Mouse (Mus musculus) kidney, adult 11 months (tissue): ENCODE measurements around the gene Mkrn2os.
A peak's percentile ranks its signal among the peaks of the same experiment; 100 is the strongest.

Experiments used
- DNase-seq: peaks from one replicate; pipeline ENCODE4 v3.0.0; 2022

Mkrn2os gene

DNA sequence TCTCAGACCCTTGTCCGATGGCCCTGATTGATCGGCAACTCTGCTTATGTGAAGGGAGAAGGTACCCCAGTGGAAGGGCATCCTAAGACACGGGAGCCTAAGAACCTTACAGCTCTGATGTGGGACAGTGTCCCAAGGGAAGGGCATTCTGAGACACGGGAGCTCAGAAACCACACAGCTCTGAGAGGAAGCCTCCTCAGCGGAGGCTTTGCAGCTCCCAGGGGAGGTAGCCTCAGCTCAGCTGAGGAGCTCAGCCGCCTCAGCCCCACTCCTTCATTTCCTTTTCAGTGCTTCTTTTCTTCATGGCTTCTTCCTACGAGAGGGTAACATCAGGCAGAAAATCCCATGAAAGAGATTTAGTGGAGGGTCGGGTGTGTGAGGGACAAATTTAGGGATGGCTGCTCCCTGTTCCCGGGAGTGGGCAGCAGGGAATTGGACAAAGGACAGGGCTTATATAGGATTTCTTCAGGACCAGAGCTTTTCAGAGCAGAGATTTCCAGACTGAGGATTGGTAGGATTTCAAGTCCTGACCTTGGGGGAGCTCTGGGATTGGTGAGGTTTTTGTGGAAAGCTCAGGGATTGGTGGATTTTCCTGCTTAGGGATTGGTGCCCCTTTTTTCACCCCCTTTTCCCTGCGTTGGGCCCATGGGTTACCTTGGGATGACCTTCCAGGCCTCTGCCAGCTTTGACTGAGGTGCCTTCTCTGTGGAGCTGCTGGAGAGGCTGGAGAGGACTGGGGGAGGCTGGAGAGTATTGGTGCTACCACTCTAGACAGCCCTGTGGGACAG lies 9.9 kb downstream of the Mkrn2os start:
- DNase-seq: no peak

GRCm38 (mm10) chr6:115580810-115581209 lies 11.6 kb downstream of the Mkrn2os start:
- DNase-seq: no peak

DNA sequence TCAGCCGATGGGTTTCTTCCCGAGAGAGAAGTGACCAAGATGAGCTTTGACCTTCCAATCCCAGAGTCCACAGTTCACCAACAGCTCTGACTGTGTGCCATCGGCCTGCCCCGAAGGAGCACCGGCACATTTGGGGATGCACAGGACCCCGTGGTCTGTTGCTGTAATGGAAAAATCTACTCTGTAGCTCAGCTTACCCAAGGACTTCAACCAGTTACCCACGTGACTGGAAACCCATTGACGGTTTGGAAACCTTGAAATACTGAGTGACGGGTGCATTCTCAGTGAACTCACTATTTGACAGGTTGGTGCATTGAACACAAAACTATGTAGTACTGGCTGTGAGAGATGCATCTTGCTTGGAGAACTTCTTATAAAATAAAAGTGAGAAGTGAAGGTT lies 14.4 kb downstream of the Mkrn2os start:
- no peak for DNase-seq

DNA sequence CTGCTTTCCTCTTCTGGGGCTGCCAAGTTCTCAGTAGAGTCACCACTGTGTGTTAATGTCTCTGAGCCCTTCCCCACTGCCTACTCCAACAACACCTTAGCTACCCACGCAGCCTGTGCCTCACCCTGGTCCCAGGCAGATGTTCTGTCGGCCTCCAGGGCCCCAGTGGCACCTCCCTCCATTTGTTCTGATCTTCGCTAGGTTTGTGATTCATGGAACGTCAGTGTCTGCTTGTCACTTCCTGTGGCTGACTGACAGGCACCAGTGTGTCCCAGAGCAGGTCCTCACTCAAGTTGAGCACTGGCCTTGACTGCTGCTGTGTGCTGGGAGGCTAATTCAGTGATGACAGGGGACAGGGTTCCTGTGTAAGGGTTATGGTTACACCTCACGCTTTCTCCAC lies 15.0 kb downstream of the Mkrn2os start:
- DNase-seq: no peak

- DNase-seq: no peak
Observed at GRCm38 (mm10) chr6:115574171-115574570, 18.2 kb downstream of the Mkrn2os start.

DNA sequence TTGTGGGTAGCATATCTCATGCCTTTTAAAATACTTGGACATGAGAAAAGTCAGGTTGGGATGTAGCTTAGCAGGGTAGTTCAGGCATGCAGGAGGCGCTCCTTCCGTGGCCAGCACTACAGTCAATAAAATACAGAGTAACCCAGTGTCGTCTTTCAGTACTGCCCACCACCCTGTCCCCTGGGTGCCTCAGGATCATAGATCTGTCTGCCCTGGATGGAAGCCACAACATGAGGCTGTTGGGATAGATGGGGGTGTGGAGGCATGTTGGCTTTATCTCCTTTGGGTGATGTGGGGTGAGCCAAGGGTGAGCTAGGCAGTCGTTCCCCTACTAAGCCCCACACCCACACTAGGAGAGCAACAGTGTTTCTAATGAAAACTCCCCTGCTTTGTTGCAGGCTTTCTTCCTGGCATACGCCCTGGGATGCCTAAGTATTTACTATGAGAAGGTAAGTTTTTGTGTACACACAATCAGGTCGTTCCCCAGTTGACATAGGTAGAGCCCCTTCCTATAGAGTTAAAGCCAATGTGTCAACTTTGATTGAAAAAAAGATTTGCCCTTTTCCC lies 26.8 kb downstream of the Mkrn2os start:
- no peak for DNase-seq

DNA sequence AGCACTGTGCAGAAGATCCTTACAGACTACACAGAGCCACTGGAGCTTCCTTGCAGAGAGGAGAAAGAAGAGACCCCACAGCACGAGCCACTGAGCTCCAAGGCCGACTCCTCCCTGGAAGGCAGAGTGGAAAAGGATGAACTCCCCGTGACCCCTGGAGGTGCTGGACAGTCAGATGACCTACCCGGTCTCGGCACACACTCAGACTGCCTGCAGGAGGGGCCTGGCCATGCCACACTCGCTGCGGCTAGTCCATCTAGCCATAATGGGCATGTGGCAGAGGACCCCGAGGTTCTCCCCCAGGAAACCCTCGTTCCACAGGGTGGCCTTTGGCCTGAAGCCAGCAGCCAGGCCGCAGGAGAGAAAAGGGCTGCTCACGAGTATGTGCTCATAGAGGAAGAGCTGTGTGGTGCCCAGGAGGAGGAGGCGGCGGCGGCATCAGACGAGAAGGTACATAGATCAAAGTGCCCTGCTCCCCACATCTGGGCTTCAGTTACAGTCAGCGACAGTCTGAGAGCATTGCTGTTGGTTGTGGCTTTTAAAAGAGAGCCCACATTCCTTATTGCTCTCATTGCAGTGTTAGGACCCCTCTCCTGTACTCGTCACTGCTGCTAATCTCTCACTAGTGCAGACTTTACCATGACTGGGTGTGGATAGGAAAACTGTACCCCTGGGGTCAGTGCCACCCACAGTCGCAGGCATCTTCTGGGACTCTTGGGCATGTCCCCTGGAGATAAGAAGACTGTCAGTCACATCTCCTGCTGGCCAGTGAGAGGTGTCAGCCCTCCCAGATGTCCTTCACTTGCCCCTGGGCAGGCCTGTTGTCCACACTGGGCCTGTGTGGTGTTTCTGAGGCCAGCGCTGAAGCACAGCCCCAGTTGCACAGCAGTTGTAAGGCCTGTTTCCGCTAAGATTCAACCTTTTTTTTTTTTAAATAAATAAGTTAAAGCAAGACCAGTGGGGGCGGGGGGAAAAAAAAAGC lies 32.4 kb downstream of the Mkrn2os start:
- peak; percentile 58 for DNase-seq

GRCm38 (mm10) chr6:115558176-115558575 lies 34.2 kb downstream of the Mkrn2os start:
- DNase-seq: no peak

DNA sequence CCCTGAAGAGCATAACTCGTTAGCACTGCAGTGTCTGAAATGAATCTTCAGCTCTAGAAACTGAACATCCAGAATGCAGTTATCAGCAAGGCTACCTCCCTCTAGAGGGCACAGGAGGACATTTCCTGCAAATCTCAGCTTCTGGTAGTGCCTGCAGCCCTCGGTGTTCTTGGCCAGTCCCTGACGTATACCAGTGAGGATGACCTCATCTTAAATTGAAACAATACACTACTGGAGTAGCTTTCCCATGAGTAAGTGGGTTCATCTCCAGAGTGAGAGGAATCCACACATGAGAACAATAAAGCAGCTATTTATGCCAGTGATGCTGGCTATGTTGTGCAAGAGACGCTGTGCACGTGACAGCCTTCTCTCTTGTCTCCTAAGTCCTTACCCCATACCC lies 36.9 kb downstream of the Mkrn2os start:
- no peak for DNase-seq

DNA sequence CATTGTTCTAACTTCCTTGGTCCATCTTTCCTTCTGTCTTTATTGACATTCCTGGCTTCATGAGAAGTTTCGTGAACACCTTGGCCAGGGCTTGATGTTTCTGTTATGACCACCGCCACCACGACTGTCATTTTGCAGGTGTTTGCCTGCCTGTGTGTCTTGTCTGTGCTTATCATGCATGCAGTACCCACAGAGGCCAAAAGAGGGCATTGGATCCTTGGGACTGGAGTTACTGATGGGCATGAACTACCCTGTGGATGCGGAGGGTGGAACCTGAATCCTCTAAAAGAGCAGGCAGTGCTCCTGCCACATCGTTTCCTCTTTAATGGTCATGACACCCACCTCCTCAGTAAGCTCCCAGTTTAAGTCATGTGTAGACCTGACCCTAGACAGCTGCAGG lies 46.1 kb downstream of the Mkrn2os start:
- DNase-seq: peak; percentile 49

- peak; percentile 97 for DNase-seq
Observed at GRCm38 (mm10) chr6:115544442-115544970, 47.9 kb downstream of the Mkrn2os start, which contains the start of gene Tsen2. TSS of gene Tsen2 (plus strand) at chr6:115544664.

DNA sequence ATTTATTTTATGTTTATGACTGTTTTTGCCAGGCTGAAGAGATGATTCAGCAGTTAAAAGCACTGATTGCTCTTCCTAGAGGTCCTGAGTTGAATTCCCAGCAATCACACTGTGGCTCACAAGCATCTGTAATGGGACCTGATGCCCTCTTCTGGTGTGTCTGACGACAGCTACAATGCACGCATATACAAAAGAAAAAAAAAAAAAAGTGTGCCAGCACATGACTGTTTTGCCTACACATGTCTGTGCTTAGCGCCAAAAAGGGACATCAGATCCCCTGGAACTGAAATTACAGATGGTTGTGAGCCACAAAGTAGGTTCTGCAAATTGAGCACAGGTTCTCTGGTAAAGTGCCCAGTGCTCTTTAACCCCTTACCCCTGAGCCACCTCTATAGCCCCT lies 50.0 kb downstream of the Mkrn2os start:
- DNase-seq: no peak

GRCm38 (mm10) chr6:115541676-115542275 lies 50.6 kb downstream of the Mkrn2os start:
- DNase-seq: no peak

- DNase-seq: peak; percentile 63
Observed at GRCm38 (mm10) chr6:115538645-115539429, 53.5 kb downstream of the Mkrn2os start.

GRCm38 (mm10) chr6:115536169-115536568 lies 56.2 kb downstream of the Mkrn2os start:
- DNase-seq: no peak

DNA sequence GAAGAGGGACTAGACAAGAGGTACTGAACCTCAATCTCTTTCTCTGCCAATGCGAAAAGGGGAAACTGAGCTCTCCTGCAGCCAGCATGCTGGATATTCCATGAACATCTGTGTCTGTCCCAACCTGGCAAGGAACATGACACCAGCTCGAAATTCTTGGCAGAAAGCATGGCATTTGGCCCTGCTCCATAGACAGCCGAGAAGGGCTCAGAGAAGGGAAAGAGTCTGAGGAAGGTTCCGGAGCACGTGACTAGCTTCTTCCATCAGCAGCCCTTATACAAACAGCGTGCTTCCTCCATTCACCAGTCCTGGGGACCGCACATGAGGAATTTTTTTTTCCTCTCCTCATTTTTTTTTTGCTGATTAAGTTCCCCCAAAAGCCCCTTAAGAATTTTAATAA lies 57.8 kb downstream of the Mkrn2os start:
- DNase-seq: no peak
